Mouse (Mus musculus) activated CD4-positive, CD25-positive, alpha-beta regulatory T cell, adult 4 months (primary cell): ENCODE measurements around the gene Nkd1. TPM values are rescaled to one million over a fixed set of nuclear protein-coding genes. Genes with fewer than 3 reads are reported as not detected.

Source experiments
- ATAC-seq: one replicate; pipeline ENCODE4 v1.8.0; 2017
- polyA plus RNA-seq, 2 experiments: library from polyadenylated mRNA; unstranded; fragments of 100-300 nt; shearing (Covaris generic); gene quantifications; one replicate each; pipeline ENCODE4 v1.2.1; 2017

Nkd1 gene
- polyA plus RNA-seq, 2 experiments from 2014 or later = not detected

- no peak for ATAC-seq
Observed at GRCm38 (mm10) chr8:88620931-88621330, 99.8 kb downstream of the Nkd1 start.

DNA sequence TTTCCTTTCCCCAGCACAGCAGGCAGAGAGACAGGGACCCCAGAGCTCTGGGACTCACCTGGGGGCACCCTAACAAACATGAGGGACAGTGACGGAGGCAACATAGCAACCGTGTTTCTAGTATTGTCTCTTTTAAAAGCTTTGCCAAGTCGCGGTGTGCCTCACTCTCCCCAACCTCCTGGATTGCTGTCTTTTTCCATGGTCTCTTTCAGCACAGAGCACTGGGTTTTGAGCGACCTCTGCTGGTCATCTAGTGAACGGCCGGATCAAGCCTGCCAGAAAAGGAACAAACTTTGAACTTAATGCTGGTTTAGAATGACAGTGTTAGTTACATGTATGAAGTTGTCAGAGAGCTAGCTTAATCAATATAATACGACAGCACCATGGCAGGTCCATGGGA, 100.3 kb downstream of the Nkd1 start:
- ATAC-seq = peak; percentile 37

- no peak for ATAC-seq
Observed at GRCm38 (mm10) chr8:88623351-88623750, 102.2 kb downstream of the Nkd1 start.

DNA sequence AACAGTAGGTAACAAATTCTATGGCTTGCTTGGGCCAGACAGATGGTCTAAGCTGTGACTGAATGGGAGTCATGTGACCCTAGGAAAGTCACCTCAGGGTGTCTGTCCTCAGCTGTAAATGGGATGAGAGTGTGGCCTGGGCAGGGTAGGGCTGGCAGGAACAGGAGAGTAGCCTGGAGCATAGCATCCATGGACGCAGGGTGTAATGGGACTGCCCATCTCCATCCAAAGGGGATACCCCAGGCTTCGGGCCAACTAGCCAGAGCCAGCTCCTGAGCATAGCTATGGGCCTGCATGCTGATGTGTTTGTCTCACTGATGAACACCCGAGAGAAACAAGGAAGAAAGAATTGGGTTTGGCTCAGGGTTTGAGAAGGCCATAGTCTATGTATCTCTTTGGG, 103.1 kb downstream of the Nkd1 start:
- ATAC-seq = no peak

GRCm38 (mm10) chr8:88626433-88626832, 105.3 kb downstream of the Nkd1 start:
- ATAC-seq = no peak

DNA sequence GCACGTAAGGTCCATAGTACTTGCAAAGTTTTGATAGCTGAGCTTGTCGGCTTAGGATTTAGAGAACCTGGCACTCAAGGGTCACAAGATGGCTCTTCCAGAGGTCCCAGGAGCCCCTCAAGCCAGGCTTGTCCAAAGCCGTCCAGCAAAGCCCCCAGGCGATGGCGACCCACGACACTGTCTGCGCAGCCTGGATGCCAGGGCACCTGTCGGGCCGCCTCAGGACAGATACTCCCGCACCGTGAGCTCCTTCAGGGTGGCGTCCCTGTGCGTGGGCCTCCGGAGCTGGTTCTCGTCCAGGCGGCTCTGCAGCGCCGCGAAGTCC, 105.7 kb downstream of the Nkd1 start:
- no peak for ATAC-seq

DNA sequence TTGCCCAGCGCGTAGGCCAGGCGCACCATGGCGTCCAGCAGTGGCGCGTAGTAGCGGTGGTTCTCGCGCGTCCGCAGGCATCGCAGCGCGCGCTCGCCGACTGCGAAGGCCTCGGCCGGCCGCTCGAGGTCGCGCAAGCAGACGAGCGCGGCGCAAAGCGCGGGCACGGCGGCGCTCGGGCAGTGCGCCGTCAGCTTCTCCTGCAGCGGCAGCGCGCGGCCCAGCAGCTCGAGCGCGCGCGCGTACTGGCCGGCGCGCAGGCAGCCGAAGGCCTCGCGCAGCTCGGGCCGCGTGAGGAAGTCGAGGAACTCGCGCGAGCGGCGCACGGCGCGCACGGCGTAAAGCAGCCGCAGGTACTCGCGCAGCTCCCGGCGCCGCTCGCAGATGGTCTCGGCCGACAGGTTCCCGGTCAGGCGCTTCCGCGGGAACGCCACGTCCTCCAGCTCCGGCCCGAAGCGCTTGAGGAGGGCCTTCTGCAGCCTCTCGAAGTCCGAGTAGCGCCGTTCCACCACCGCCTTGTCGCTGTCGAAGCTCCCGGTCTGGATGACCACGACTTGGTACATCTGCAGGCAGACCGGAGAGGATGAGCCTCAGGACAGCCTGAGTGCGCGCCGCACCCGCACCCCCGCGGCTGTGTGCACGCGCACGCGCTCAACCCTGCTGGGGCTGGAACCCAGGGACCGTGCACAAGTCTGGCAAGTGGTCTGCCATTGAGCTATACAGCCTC, 106.3 kb downstream of the Nkd1 start:
- ATAC-seq = no peak

- no peak for ATAC-seq
Observed at GRCm38 (mm10) chr8:88628001-88628774, 107.0 kb downstream of the Nkd1 start.

GRCm38 (mm10) chr8:88630225-88630624, 109.1 kb downstream of the Nkd1 start:
- ATAC-seq = no peak

- ATAC-seq = peak; percentile 25
Observed at GRCm38 (mm10) chr8:88631081-88631480, 109.9 kb downstream of the Nkd1 start.

DNA sequence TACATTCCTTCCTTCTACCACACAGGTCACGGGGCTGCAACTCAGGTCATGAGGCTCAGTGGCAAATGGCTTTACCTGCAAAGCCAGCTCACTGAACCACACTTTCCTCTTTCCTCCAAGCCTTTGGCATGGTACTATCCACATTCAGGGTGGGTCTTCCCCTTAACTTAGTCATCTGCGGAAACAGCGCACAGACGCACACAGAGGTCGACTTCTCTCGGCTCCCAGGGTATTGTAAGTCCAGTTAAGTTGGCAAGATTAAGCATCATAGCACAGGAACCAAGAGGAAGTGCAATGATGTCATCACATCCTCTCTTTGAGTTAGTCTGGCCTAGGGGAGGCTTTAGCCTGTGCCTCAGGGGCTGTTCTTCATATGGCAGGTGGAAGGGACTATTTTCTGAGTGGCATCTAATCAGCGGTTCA, 112.2 kb downstream of the Nkd1 start:
- ATAC-seq = peak; percentile 19

- ATAC-seq = peak; percentile 95
Observed at GRCm38 (mm10) chr8:88635474-88636397, 114.6 kb downstream of the Nkd1 start, which contains the start of gene Snx20. Gene Snx20, minus strand, starts transcription at chr8:88636128.

GRCm38 (mm10) chr8:88637092-88638000, 116.2 kb downstream of the Nkd1 start:
- no peak for ATAC-seq

GRCm38 (mm10) chr8:88638908-88639307, 117.8 kb downstream of the Nkd1 start:
- no peak for ATAC-seq

DNA sequence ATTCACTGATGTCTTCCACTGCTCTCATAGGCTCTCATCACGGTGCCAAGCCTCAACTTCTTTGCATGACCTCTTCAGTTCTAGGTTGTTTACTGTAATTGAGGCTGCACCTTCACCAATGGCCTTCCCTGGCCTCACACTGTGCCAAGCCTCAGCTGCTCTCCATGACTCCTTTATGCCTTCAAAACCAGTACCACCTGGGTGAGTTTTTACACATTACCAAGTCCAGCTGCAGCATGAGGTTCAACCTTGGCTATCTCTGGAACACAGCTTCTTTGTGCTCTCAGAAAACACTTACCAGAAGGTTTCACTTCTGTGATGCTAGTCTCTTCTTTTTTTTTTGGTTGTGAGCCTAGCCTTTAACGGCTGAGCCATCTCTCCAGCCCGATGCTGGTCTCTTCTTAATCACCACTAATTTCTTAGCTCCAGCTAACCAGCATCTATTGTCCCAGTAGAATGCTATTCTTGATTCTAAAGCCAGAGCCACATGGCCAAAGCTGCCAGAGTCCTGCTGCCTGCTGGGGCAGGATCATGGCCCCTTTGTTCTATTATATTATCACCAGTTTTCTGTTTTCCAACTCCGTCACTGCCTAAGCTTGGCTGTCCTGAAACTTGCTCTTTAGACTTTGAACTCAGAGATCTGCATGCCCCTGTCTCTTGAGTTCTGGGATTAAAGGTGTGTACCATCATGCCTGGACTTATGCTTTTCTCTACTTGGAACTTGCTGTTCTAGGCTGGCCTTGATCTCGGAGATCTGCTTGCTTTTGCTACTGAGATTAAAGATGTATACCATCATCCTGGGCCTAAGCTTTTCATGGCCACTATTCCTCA, 121.8 kb downstream of the Nkd1 start:
- ATAC-seq = no peak

Other genes starting within 250 kb of the Nkd1 start
- 10 to 100 TPM; 71.1 to 90.3 TPM for gene Adcy7, start 249.0 kb upstream of the Nkd1 start, polyA plus RNA-seq
- 10 to 100 TPM; 43.8 to 57.1 TPM for gene Brd7, start 159.2 kb upstream of the Nkd1 start, polyA plus RNA-seq
- gene Snx20, start 114.8 kb downstream of the Nkd1 start, polyA plus RNA-seq = 1 to 10 TPM; 7.7 to 9.9 TPM
- 1 to 10 TPM; 2.5 to 3.6 TPM for gene Nod2, start 126.0 kb downstream of the Nkd1 start, polyA plus RNA-seq
- 10 to 100 TPM; 73.1 to 86.4 TPM for gene Cyld, start 175.7 kb downstream of the Nkd1 start, polyA plus RNA-seq